Mouse (Mus musculus) ES-Bruce4 (cell line): Measurements from ENCODE around the gene Erg. TPM values are rescaled to one million over a fixed set of nuclear protein-coding genes. Genes with fewer than 3 reads are reported as not detected.
A peak's percentile ranks its signal among the peaks of the same experiment; 100 is the strongest.

Experiments used
- H3K27ac ChIP-seq: 2 replicates; pipeline ENCODE4 v1.5.1; 2012; ENCODE audit warnings: low read length, inconsistent platforms; ENCODE audit not compliant: insufficient read depth
- H3K27me3 ChIP-seq: 2 replicates; pipeline ENCODE4 v1.6.1; 2012; ENCODE audit warnings: mild to moderate bottlenecking, low read length, inconsistent platforms; ENCODE audit not compliant: control insufficient read depth, poor library complexity, insufficient read depth, severe bottlenecking
- H3K36me3 ChIP-seq: 2 replicates; pipeline ENCODE4 v1.6.1; 2012; ENCODE audit warnings: inconsistent platforms, mild to moderate bottlenecking, low read length, moderate library complexity; ENCODE audit not compliant: control insufficient read depth, poor library complexity, insufficient read depth, severe bottlenecking
- H3K4me1 ChIP-seq: one replicate; pipeline ENCODE4 v1.8.1; 2011; ENCODE audit warnings: low read length; ENCODE audit not compliant: control insufficient read depth, insufficient read depth
- H3K4me3 ChIP-seq: 2 replicates; pipeline ENCODE4 v1.5.1; 2011; ENCODE audit warnings: low read depth, mild to moderate bottlenecking, low read length
- H3K9ac ChIP-seq: 2 replicates; pipeline ENCODE4 v1.6.1; 2012; ENCODE audit warnings: low read depth, mild to moderate bottlenecking, inconsistent platforms; ENCODE audit not compliant: poor library complexity, severe bottlenecking
- H3K9me3 ChIP-seq: replicated peaks from 2 replicates; pipeline ENCODE4 v1.6.1; 2012; ENCODE audit warnings: mild to moderate bottlenecking, low read length, inconsistent platforms; ENCODE audit not compliant: control insufficient read depth, poor library complexity, insufficient read depth, severe bottlenecking
- CTCF ChIP-seq: IDR thresholded peaks from one replicate; pipeline ENCODE4 v1.8.1; 2011; ENCODE audit warnings: low read depth, low read length
- EP300 ChIP-seq: IDR thresholded peaks from 2 replicates; pipeline ENCODE4 v1.6.1; 2011; ENCODE audit warnings: low read depth, low read length; ENCODE audit not compliant: insufficient read depth
- POLR2A ChIP-seq: IDR thresholded peaks from one replicate; pipeline ENCODE4 v1.8.1; 2011; ENCODE audit warnings: low read length; ENCODE audit not compliant: insufficient read depth
- polyA plus RNA-seq: library from polyadenylated mRNA; stranded (reverse); fragments of >200 nt; gene quantifications from 2 replicates; pipeline ENCODE4 v1.2.4, GENCODE M21; 2011; ENCODE audit warnings: low read depth; ENCODE audit not compliant: missing spikeins, insufficient read depth, insufficient read length

Gene Erg
- polyA plus RNA-seq, 1 experiment = 0.28 TPM

DNA sequence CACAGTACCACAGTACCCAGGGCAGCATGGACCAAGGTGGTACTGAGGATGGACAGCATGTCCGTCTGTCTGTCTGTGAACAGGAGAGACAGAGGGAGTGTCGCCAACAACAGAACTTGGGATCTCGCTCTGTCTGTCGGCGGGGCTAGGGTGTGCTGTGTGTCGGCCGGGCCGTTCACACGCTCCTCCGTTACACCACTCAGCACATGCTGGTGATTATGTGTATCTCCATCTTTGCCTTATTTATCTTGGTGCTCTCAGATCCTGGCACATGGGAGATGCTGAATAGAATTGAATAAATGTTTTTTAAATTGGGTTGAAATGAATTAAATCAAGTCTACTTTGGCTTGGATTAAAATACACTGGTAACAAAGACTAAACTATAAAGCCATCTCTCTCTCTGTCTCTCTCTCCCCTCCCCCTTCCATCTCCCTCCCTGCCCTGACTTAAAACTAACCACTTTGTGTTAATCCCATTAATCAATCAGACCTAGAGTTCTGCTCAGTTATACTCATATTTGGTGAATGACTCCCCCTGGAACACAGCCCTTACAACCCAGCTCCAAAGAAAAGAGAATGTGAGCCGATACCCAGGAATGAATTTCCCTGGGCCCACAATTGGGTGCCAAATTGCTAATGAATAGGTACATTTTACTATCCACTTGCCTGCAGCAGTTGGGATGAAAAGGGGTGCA is 10.6 kb upstream of the Erg start:
- Histone ChIP-seq H3K9me3 (no peaks in the 10 kb centered on the region), H3K27ac (no peak overlapping the region), H3K9ac (no peak overlapping the region), H3K4me3 (no peak overlapping the region), H3K36me3 (no peaks in the 10 kb centered on the region), H3K27me3 (no peaks in the 10 kb centered on the region), H3K4me1 (no peaks in the 10 kb centered on the region)
- TF ChIP-seq EP300 = no peak
- no peak for TF ChIP-seq CTCF
- no peak for TF ChIP-seq POLR2A

DNA sequence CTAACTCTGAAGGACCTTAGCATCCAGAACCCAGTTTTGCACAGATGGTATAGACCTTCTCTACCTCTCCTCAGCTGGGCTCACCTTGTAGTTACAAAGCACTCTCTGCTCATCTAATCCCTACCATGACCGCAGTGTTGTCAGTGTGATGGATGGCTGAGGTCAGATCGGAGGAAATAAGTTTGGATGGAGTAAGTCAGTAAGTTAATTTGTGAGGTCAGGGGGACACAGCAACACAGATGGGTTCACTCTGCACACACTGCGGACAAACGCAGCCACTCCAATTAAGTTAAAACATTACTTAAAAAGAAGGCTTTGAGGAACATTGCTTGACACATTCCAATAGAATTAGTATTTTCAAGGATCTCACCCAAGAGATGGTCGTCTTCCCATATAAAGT is 2.5 kb upstream of the Erg start:
- H3K4me1 ChIP-seq = no peaks in the 10 kb centered on the region
- H3K27me3 ChIP-seq = no peaks in the 10 kb centered on the region
- TF ChIP-seq POLR2A = no peak
- TF ChIP-seq EP300 = no peak
- no peak for TF ChIP-seq CTCF
- H3K9me3 ChIP-seq = no peaks in the 10 kb centered on the region
- no peaks in the 10 kb centered on the region for H3K36me3 ChIP-seq
- H3K4me3 ChIP-seq = no peak overlapping the region
- H3K27ac ChIP-seq = no peak overlapping the region
- no peak overlapping the region for H3K9ac ChIP-seq

DNA sequence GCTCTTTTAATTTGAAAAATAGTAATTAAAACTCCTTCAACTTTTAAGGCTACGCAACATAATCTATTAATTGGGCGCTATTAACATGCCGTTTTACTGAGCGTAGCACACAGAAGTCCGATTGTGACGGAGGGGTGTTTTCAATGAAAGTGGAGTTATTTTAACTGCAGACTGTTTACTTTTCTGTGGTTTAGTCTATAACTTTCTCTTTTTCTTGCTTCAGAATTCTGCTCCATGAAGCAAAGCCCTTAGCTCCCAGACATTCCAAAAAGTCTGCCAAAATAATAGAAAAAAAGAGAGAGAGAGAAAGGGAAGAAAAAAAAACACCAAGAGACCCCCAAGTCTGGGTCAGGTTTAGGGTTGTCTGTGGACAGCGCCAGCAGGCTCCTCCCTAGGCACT is 333 bp upstream of the Erg start:
- H3K9me3 ChIP-seq = no peaks in the 10 kb centered on the region
- no peaks in the 10 kb centered on the region for H3K27me3 ChIP-seq
- H3K9ac ChIP-seq = no peak overlapping the region
- H3K36me3 ChIP-seq = no peaks in the 10 kb centered on the region
- H3K27ac ChIP-seq = no peak overlapping the region
- no peak for TF ChIP-seq EP300
- no peak for TF ChIP-seq CTCF
- TF ChIP-seq POLR2A = no peak
- H3K4me3 ChIP-seq = no peak overlapping the region
- no peaks in the 10 kb centered on the region for H3K4me1 ChIP-seq

DNA sequence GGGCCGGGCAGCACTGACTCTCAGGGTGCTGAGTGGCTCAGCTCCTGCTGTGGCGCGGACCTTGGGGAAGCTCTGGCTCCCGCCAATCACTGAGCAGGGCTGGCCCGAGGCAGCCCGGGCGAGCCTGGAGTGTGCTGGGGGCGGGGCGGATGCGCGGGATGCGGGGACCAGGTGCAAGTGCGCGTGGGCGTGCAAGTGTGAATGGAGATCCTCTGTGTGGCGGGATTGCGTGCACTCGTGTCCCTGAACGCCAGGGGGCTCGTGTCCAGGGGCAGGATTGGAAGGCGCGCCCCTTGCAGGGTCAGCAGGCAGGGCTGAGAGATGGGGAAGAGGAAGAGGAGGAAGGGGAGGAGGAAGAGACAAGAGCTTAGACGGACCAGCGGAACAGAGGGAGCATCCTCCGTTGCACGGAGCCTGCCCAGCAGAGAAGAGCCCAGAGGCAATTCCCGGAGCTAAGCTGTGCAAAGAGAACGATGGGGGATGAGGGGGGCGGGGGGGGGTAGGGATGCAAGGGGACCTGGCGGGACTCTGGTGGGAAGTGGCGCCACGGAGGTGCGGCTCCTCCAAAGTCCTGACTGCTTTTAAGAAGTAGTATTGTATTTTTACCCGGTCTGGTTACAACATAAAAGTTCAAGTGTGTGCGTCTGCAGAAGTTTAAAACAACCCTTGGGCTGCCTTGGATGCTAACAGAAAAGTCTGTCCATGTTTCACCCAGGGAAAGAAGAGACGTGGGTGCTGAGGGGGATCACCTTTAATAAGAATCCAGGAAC is 667 bp downstream of the Erg start:
- H3K27me3 ChIP-seq = no peaks in the 10 kb centered on the region
- H3K9me3 ChIP-seq = no peaks in the 10 kb centered on the region
- H3K36me3 ChIP-seq = no peaks in the 10 kb centered on the region
- H3K9ac ChIP-seq = 0 out of 2 replicates have a peak overlapping the region, but pooled peaks have one; percentile 11
- no peak overlapping the region for H3K27ac ChIP-seq
- TF ChIP-seq CTCF = no peak
- no peak for TF ChIP-seq EP300
- no peak for TF ChIP-seq POLR2A
- peak overlapping the region; percentile 61 for H3K4me3 ChIP-seq
- no peaks in the 10 kb centered on the region for H3K4me1 ChIP-seq

DNA sequence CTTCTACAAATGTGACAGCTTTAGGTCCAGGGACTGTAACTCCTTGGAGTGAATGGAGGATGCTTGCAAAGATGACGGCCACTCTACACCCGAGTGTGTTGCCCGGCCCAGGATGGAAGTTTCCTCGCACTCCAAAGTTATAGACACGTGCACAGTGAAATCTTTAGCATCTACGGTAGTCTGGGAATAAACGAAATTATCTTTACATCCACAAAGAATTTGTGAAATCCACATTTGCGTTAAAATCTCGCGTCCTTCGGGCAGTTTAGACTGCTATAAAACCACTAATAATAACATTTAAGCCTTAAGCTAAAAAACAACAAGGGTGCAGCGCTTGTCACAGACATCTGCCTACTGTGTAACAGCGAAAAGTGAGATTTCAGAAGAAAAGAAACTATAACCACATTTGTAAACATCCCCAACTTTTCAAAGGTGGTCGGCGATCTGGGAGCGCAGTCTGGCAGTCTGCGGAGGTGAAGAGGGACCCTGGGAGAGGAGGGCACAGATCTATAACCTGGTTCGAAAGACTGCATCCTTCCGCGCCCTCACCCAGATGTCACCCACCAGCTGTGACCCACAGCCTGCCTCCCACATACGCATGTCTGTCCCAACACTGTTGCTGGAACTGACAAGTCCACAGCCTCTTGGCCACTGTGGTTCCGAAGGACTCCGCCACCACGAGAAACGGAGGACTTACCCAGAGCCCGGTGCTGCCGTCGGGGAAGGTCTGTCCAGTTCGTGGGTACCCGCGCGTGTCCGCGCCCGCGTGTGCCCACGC is 1.5 kb downstream of the Erg start:
- no peaks in the 10 kb centered on the region for H3K36me3 ChIP-seq

More for the DNA sequence above, 1.5 kb downstream of the Erg start:
- Histone ChIP-seq H3K4me1 (no peaks in the 10 kb centered on the region), H3K9ac (0 out of 2 replicates have a peak overlapping the region, but pooled peaks have one; percentile 11), H3K9me3 (no peaks in the 10 kb centered on the region), H3K4me3 (peak overlapping the region; percentile 61), H3K27ac (no peak overlapping the region), H3K27me3 (no peaks in the 10 kb centered on the region)
- no peak for TF ChIP-seq CTCF
- no peak for TF ChIP-seq EP300
